In the genomic region with DNA sequence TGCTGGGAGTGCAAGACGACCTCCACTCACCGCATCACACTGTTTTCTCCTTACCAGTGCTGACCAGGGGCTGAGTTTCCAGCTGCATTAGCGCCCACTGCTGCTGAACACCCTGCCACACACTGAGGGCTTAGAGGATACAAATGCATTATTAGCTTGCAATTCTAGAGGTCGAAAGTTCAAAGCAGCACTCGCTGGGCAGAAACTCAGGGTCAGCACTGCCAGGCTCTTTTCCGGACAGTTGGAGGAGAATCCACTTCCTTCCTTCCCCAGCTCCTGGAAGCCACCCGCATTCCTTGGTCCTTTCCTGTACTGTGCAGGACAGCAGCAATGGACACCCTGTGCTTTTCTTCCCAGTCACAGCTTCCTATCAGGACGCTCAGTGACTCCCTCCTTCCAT, we compare ENCODE assay signal across 12 mouse cellular contexts. TPM values are rescaled to one million over a fixed set of nuclear protein-coding genes. Genes with fewer than 3 reads are reported as not detected.
DNase-seq lines count a peak whose midpoint lies in the region; ATAC-seq and TF ChIP-seq lines count a peak whose summit lies in the region.
"Had no signal": no experiment of that assay in that cellular context is flagged by ENCODE, and none has a peak within 500 bp of the region (broad histone marks: within the 10 kb centered on the region; RNA-seq: fewer than 3 reads in every experiment).

No protein-coding gene starts in this region.

- 48% methylated on average over 8 of the region's 8 CpGs for WGBS in intestine, embryonic 14.5 days
- WGBS in intestine, embryonic 16.5 days: 52% methylated on average over 8 of the region's 8 CpGs
- WGBS in kidney, embryonic 16.5 days: 48% methylated on average over 8 of the region's 8 CpGs
- WGBS in liver, postnatal 0 days (ENCODE audit: insufficient replicate concordance): 73% methylated on average over 8 of the region's 8 CpGs
- 56% methylated on average over 8 of the region's 8 CpGs for WGBS in midbrain, embryonic 11.5 days

- H3K9me3 ChIP-seq in intestine, embryonic 14.5 days (ENCODE audit: control insufficient read depth, low read length): no peaks in the 10 kb centered on the region
- H3K9me3 ChIP-seq in intestine, embryonic 16.5 days (ENCODE audit: control insufficient read depth, low read length): no peaks in the 10 kb centered on the region
- H3K9me3 ChIP-seq in kidney, embryonic 16.5 days (ENCODE audit: low read length): no peaks in the 10 kb centered on the region
- H3K9me3 ChIP-seq in liver, postnatal 0 days (ENCODE audit: low read length): no peaks in the 10 kb centered on the region
- H3K9me3 ChIP-seq in midbrain, embryonic 11.5 days (ENCODE audit: control insufficient read depth, low read length): no peaks in the 10 kb centered on the region
- H3K9me3 ChIP-seq: midbrain, embryonic 10.5 days; neural tube, embryonic 12.5 days had no signal

- H3K27ac ChIP-seq in intestine, embryonic 14.5 days (ENCODE audit: low read depth): peak overlapping the region; percentile 16; the same call in 1 of the 2 replicates
- no peak overlapping the region for H3K27ac ChIP-seq in intestine, embryonic 16.5 days (ENCODE audit: low read length)
- H3K27ac ChIP-seq in kidney, embryonic 16.5 days (ENCODE audit: low read length): peak overlapping the region; percentile 22; the same call in 1 of the 2 replicates
- H3K27ac ChIP-seq in liver, postnatal 0 days (ENCODE audit: low read depth): no peak overlapping the region
- H3K27ac ChIP-seq in midbrain, embryonic 11.5 days (ENCODE audit: low read depth, low read length): no peak overlapping the region
- H3K27ac ChIP-seq: neural tube, embryonic 12.5 days had no signal

- no peak overlapping the region for H3K4me2 ChIP-seq in intestine, embryonic 14.5 days (ENCODE audit: low read length)
- H3K4me2 ChIP-seq in intestine, embryonic 16.5 days (ENCODE audit: low read depth, low read length): no peak overlapping the region
- H3K4me2 ChIP-seq in kidney, embryonic 16.5 days (replicated peaks; ENCODE audit: low read depth, low read length): no peak overlapping the region
- H3K4me2 ChIP-seq in liver, postnatal 0 days (ENCODE audit: low read depth, low read length): no peak overlapping the region
- H3K4me2 ChIP-seq in midbrain, embryonic 11.5 days: no peak overlapping the region
- H3K4me2 ChIP-seq: neural tube, embryonic 12.5 days had no signal

- TF ChIP-seq CTCF in liver, postnatal 0 days (IDR thresholded peaks at IDR 0.05; ENCODE audit: low read depth): peak; percentile 37; the same call in 1 of the 2 replicates

- TF ChIP-seq EP300 in liver, postnatal 0 days (IDR thresholded peaks at IDR 0.05; ENCODE audit: low read depth): peak; percentile 40; the same call in 1 of the 2 replicates

- H3K36me3 ChIP-seq in intestine, embryonic 14.5 days (ENCODE audit: control insufficient read depth, insufficient read depth, low read length): no peaks in the 10 kb centered on the region
- no peaks in the 10 kb centered on the region for H3K36me3 ChIP-seq in intestine, embryonic 16.5 days (ENCODE audit: control insufficient read depth, insufficient read depth, low read length)
- H3K36me3 ChIP-seq in kidney, embryonic 16.5 days (ENCODE audit: insufficient read depth, low read length): no peaks in the 10 kb centered on the region
- H3K36me3 ChIP-seq in liver, postnatal 0 days (replicated peaks; ENCODE audit: insufficient read depth, low read length): no peaks in the 10 kb centered on the region
- H3K36me3 ChIP-seq in midbrain, embryonic 11.5 days (ENCODE audit: control insufficient read depth, insufficient read depth, low read length): no peaks in the 10 kb centered on the region
- H3K36me3 ChIP-seq: neural tube, embryonic 12.5 days had no signal

- ATAC-seq in intestine, embryonic 14.5 days (replicated peaks; ENCODE audit: low FRiP score, low TSS enrichment, low read depth): no peak
- ATAC-seq in intestine, embryonic 16.5 days: no peak
- peak; percentile 62; the same call in 1 of the 2 replicates for ATAC-seq in kidney, embryonic 16.5 days (ENCODE audit: low FRiP score, low TSS enrichment)
- ATAC-seq in liver, postnatal 0 days: peak; percentile 73
- ATAC-seq in midbrain, embryonic 11.5 days (ENCODE audit: low FRiP score): no peak

- H3K27me3 ChIP-seq in intestine, embryonic 14.5 days (replicated peaks; ENCODE audit: control insufficient read depth, insufficient read depth, low read length): no peaks in the 10 kb centered on the region
- no peaks in the 10 kb centered on the region for H3K27me3 ChIP-seq in intestine, embryonic 16.5 days (replicated peaks; ENCODE audit: control insufficient read depth, insufficient read depth, low read length)
- no peaks in the 10 kb centered on the region for H3K27me3 ChIP-seq in kidney, embryonic 16.5 days (ENCODE audit: insufficient read depth, low read length)
- no peaks in the 10 kb centered on the region for H3K27me3 ChIP-seq in liver, postnatal 0 days (ENCODE audit: insufficient read depth, low read length)
- no peaks in the 10 kb centered on the region for H3K27me3 ChIP-seq in midbrain, embryonic 11.5 days (ENCODE audit: control insufficient read depth, insufficient read depth, low read length)
- H3K27me3 ChIP-seq: neural tube, embryonic 12.5 days had no signal

- no peak overlapping the region for H3K9ac ChIP-seq in intestine, embryonic 14.5 days (ENCODE audit: low read length)
- no peak overlapping the region for H3K9ac ChIP-seq in intestine, embryonic 16.5 days (ENCODE audit: low read depth, low read length)
- H3K9ac ChIP-seq in kidney, embryonic 16.5 days (replicated peaks; ENCODE audit: low read length): no peak overlapping the region
- no peak overlapping the region for H3K9ac ChIP-seq in liver, postnatal 0 days (replicated peaks)
- no peak overlapping the region for H3K9ac ChIP-seq in midbrain, embryonic 11.5 days (ENCODE audit: low read length)
- H3K9ac ChIP-seq: neural tube, embryonic 12.5 days had no signal

- H3K4me1 ChIP-seq in intestine, embryonic 14.5 days (replicated peaks; ENCODE audit: control insufficient read depth, insufficient read depth, low read length): peaks cover 29% of the 10 kb centered on the region
- H3K4me1 ChIP-seq in intestine, embryonic 16.5 days (ENCODE audit: control insufficient read depth, insufficient read depth, low read length): peaks cover 39% of the 10 kb centered on the region
- peaks cover 19% of the 10 kb centered on the region for H3K4me1 ChIP-seq in kidney, embryonic 16.5 days (ENCODE audit: insufficient read depth, low read length)
- peaks cover 21% of the 10 kb centered on the region for H3K4me1 ChIP-seq in liver, postnatal 0 days (ENCODE audit: insufficient read depth)
- peaks cover 24% of the 10 kb centered on the region for H3K4me1 ChIP-seq in midbrain, embryonic 11.5 days (ENCODE audit: control insufficient read depth, insufficient read depth, low read length)

- DNase-seq in intestine, embryonic 14.5 days (ENCODE audit: low spot score): no peak
- DNase-seq in embryo, embryonic 10.5 days (ENCODE audit: low spot score): peak; percentile 21
- no peak for DNase-seq in liver, postnatal 0 days
- no peak for DNase-seq in midbrain, embryonic 11.5 days (ENCODE audit: low spot score, missing footprints)
- no peak for DNase-seq in urinary bladder, adult 18-20 months (ENCODE audit: low spot score in 2 of 2)
- no peak for DNase-seq in left cerebral cortex, adult 18-20 months (ENCODE audit: low spot score in 2 of 2)
- DNase-seq: heart, postnatal 10 days; right cerebral cortex, postnatal 14 days had no signal

- H3K4me3 ChIP-seq in intestine, embryonic 14.5 days (ENCODE audit: low read depth, low read length): no peak overlapping the region
- no peak overlapping the region for H3K4me3 ChIP-seq in intestine, embryonic 16.5 days (ENCODE audit: low read length)
- no peak overlapping the region for H3K4me3 ChIP-seq in kidney, embryonic 16.5 days (ENCODE audit: low read length)
- no peak overlapping the region for H3K4me3 ChIP-seq in liver, postnatal 0 days (ENCODE audit: low read depth, low read length)
- H3K4me3 ChIP-seq in midbrain, embryonic 11.5 days (ENCODE audit: low read depth, low read length): no peak overlapping the region
- H3K4me3 ChIP-seq: midbrain, embryonic 10.5 days; neural tube, embryonic 12.5 days had no signal

RNA-seq across cellular contexts. Expression of a gene that starts 31.2 kb away (rescaled TPM):
- polyA plus RNA-seq in intestine, embryonic 14.5 days (2014; fragmentation: Nextera tagmentation; extraction: Ambion mirVana): 46.3 and 48.8 TPM in 2 replicates
- polyA plus RNA-seq in intestine, embryonic 16.5 days (2015; fragmentation: Nextera tagmentation; extraction: Ambion mirVana): 43.1 and 47.0 TPM in 2 replicates
- 58.5 and 59.9 TPM in 2 replicates for polyA plus RNA-seq in kidney, embryonic 16.5 days (2015; fragmentation: Nextera tagmentation; extraction: Ambion mirVana)
- polyA plus RNA-seq in liver, postnatal 0 days (2015; fragmentation: Nextera tagmentation; extraction: Ambion mirVana): 10.8 and 12.2 TPM in 2 replicates
- polyA plus RNA-seq in midbrain, embryonic 11.5 days (2014; fragmentation: Nextera tagmentation; extraction: Ambion mirVana): 68.7 and 74.0 TPM in 2 replicates
- 10 to 100 TPM; 86.8 to 87.7 TPM for total RNA-seq in left cerebral cortex, adult 18-20 months (2021)

RNA-seq across cellular contexts. Expression of a gene that starts 31.4 kb away (rescaled TPM):
- polyA plus RNA-seq in intestine, embryonic 14.5 days (2014; fragmentation: Nextera tagmentation; extraction: Ambion mirVana): 27.2 and 28.9 TPM in 2 replicates
- polyA plus RNA-seq in intestine, embryonic 16.5 days (2015; fragmentation: Nextera tagmentation; extraction: Ambion mirVana): 21.8 and 23.6 TPM in 2 replicates
- polyA plus RNA-seq in kidney, embryonic 16.5 days (2015; fragmentation: Nextera tagmentation; extraction: Ambion mirVana): 21.3 and 26.9 TPM in 2 replicates
- polyA plus RNA-seq in liver, postnatal 0 days (2015; fragmentation: Nextera tagmentation; extraction: Ambion mirVana): 6.0 and 6.8 TPM in 2 replicates
- polyA plus RNA-seq in midbrain, embryonic 11.5 days (2014; fragmentation: Nextera tagmentation; extraction: Ambion mirVana): 24.8 and 26.2 TPM in 2 replicates
- 10 to 100 TPM; 18.9 to 20.5 TPM for total RNA-seq in left cerebral cortex, adult 18-20 months (2021)

Comparison
In these comparisons a context has a peak if more than half of its experiments do, and no peak if none do; other contexts are left out.
1. H3K27ac ChIP-seq: peak in intestine, embryonic 14.5 days (single experiment) and kidney, embryonic 16.5 days (single experiment); none in intestine, embryonic 16.5 days (single experiment), liver, postnatal 0 days (single experiment) and midbrain, embryonic 11.5 days (single experiment).
2. ATAC-seq: peak in kidney, embryonic 16.5 days (single experiment) and liver, postnatal 0 days (single experiment); none in intestine, embryonic 14.5 days (single experiment), intestine, embryonic 16.5 days (single experiment) and midbrain, embryonic 11.5 days (single experiment).